Mouse (Mus musculus) myocyte (in vitro differentiated cells): Measurements from ENCODE around the gene Lzic. TPM values are rescaled to one million over a fixed set of nuclear protein-coding genes. Genes with fewer than 3 reads are reported as not detected.
A peak's percentile ranks its signal among the peaks of the same experiment; 100 is the strongest.
"Not testable (repeated sequence)": the region's sequence is repeated elsewhere in the genome, so short reads cannot be mapped to it uniquely, and the experiment has no call there.

ENCODE experiments used
- H3K27me3 ChIP-seq: one replicate; pipeline ENCODE4 v1.6.1; 2011; ENCODE audit not compliant: control insufficient read depth, insufficient read depth, insufficient read length
- H3K36me3 ChIP-seq: one replicate; pipeline ENCODE4 v1.6.1; 2011; ENCODE audit not compliant: control insufficient read depth, insufficient read depth
- H3K4me2 ChIP-seq: one replicate; pipeline ENCODE4 v1.6.1; 2011; ENCODE audit warnings: low read depth, control low read depth
- H3K4me3 ChIP-seq: one replicate; pipeline ENCODE4 v1.5.1; 2011; ENCODE audit warnings: mild to moderate bottlenecking, control low read depth, moderate library complexity
- H3K79me2 ChIP-seq: one replicate; pipeline ENCODE4 v1.6.1; 2011; ENCODE audit not compliant: control insufficient read depth, insufficient read depth
- H3ac ChIP-seq: one replicate; pipeline ENCODE4 v1.6.1; 2011; ENCODE audit not compliant: control insufficient read depth, insufficient read length
- CEBPB ChIP-seq: IDR thresholded peaks from 2 replicates; pipeline ENCODE4 v1.6.1; 2011; ENCODE audit warnings: mild to moderate bottlenecking, moderate library complexity; ENCODE audit not compliant: poor library complexity, insufficient read depth, severe bottlenecking
- E2F4 ChIP-seq: IDR thresholded peaks from one replicate; pipeline ENCODE4 v1.6.1; 2011; ENCODE audit warnings: mild to moderate bottlenecking, control low read depth, moderate library complexity; ENCODE audit not compliant: insufficient read depth
- MAX ChIP-seq: IDR thresholded peaks from one replicate; pipeline ENCODE4 v1.6.1; 2011; ENCODE audit warnings: low read depth, mild to moderate bottlenecking, control low read depth
- MYOD1 ChIP-seq, 3 experiments: IDR thresholded peaks; one replicate each; pipeline ENCODE4 v1.6.1; 2011; ENCODE audit warnings: control low read depth in 2 of 3, low read depth in 2 of 3, mild to moderate bottlenecking in 2 of 3, moderate library complexity in 1 of 3; ENCODE audit not compliant: insufficient read length in 2 of 3, control insufficient read depth in 1 of 3
- MYOG ChIP-seq, 3 experiments: IDR thresholded peaks; one replicate each; pipeline ENCODE4 v1.6.1; 2011; ENCODE audit warnings: control low read depth in 2 of 3, low read depth in 2 of 3, mild to moderate bottlenecking in 2 of 3; ENCODE audit not compliant: insufficient read length in 2 of 3, control insufficient read depth in 1 of 3, insufficient read depth in 1 of 3
- POLR2A ChIP-seq: IDR thresholded peaks from one replicate; pipeline ENCODE4 v1.6.1; 2011; ENCODE audit warnings: low read depth, mild to moderate bottlenecking, control low read depth, moderate library complexity; ENCODE audit not compliant: insufficient read length
- POLR2AphosphoS2 ChIP-seq: IDR thresholded peaks from one replicate; pipeline ENCODE4 v1.6.1; 2011; ENCODE audit warnings: low read depth, control low read depth; ENCODE audit not compliant: insufficient read length
- REST ChIP-seq: IDR thresholded peaks from one replicate; pipeline ENCODE4 v1.6.1; 2011; ENCODE audit warnings: mild to moderate bottlenecking, control low read depth, moderate library complexity; ENCODE audit not compliant: insufficient read depth, insufficient read length
- SRF ChIP-seq: IDR thresholded peaks from one replicate; pipeline ENCODE4 v1.6.1; 2011; ENCODE audit warnings: low read depth; ENCODE audit not compliant: control insufficient read depth, insufficient read length
- TCF12 ChIP-seq: IDR thresholded peaks from one replicate; pipeline ENCODE4 v1.6.1; 2011; ENCODE audit warnings: mild to moderate bottlenecking, control low read depth; ENCODE audit not compliant: poor library complexity, insufficient read depth, severe bottlenecking
- TCF3 ChIP-seq: IDR thresholded peaks from one replicate; pipeline ENCODE4 v1.6.1; 2011; ENCODE audit warnings: low read depth, control low read depth; ENCODE audit not compliant: insufficient read length
- USF1 ChIP-seq: IDR thresholded peaks from one replicate; pipeline ENCODE4 v1.6.1; 2011; ENCODE audit warnings: low read depth, mild to moderate bottlenecking, control low read depth, moderate library complexity
- polyA plus RNA-seq: library from polyadenylated mRNA; unstranded; fragments of >200 nt; fragmentation: generic; extraction: Trizol; gene quantifications from one replicate; pipeline ENCODE4 v1.2.1, GENCODE M21; 2012; ENCODE audit warnings: missing spikeins

Gene Lzic
- polyA plus RNA-seq, 1 experiment: 45.5 TPM

- H3K4me2 ChIP-seq: peak overlapping the region; percentile 93
- no peak for TF ChIP-seq SRF
- no peak for TF ChIP-seq MYOG (IDR thresholded peaks at IDR 0.05; ENCODE audit: control insufficient read depth in 1 of 3, insufficient read depth in 1 of 3, insufficient read length in 2 of 3, low read depth in 2 of 3)
- no peak for TF ChIP-seq POLR2AphosphoS2
- TF ChIP-seq POLR2A: no peak
- no peak for TF ChIP-seq TCF12
- TF ChIP-seq CEBPB: no peak
- no peak for TF ChIP-seq REST
- TF ChIP-seq MAX: no peak
- no peak for TF ChIP-seq USF1
- no peak for TF ChIP-seq TCF3
- TF ChIP-seq MYOD1 (IDR thresholded peaks at IDR 0.05; ENCODE audit: control insufficient read depth in 1 of 3, insufficient read length in 2 of 3, low read depth in 2 of 3): no peak
- TF ChIP-seq E2F4: no peak
- no peaks in the 10 kb centered on the region for H3K27me3 ChIP-seq
- no peaks in the 10 kb centered on the region for H3K36me3 ChIP-seq
- H3K4me3 ChIP-seq: no peak overlapping the region
- H3K79me2 ChIP-seq: no peaks in the 10 kb centered on the region
- no peak overlapping the region for H3ac ChIP-seq
Observed at GRCm38 (mm10) chr4:149445868-149446267, 39.2 kb upstream of the Lzic start.

- TF ChIP-seq E2F4: no peak
- TF ChIP-seq MYOD1 (IDR thresholded peaks at IDR 0.05; ENCODE audit: control insufficient read depth in 1 of 3, insufficient read length in 2 of 3, low read depth in 2 of 3): no peak
- H3K79me2 ChIP-seq: no peaks in the 10 kb centered on the region
- H3K4me3 ChIP-seq: no peak overlapping the region
- H3K27me3 ChIP-seq: no peaks in the 10 kb centered on the region
- no peak overlapping the region for H3K4me2 ChIP-seq
- H3ac ChIP-seq: no peak overlapping the region
- no peaks in the 10 kb centered on the region for H3K36me3 ChIP-seq
Observed at GRCm38 (mm10) chr4:149446309-149446708, 38.7 kb upstream of the Lzic start.

- Histone ChIP-seq H3ac (no peak overlapping the region), H3K36me3 (no peaks in the 10 kb centered on the region), H3K79me2 (no peaks in the 10 kb centered on the region), H3K27me3 (no peaks in the 10 kb centered on the region), H3K4me2 (no peak overlapping the region), H3K4me3 (no peak overlapping the region)
- TF ChIP-seq REST (no peak), USF1 (no peak), CEBPB (no peak), SRF (no peak), POLR2A (no peak), POLR2AphosphoS2 (no peak), MYOG (IDR thresholded peaks at IDR 0.05; ENCODE audit: control insufficient read depth in 1 of 3, insufficient read depth in 1 of 3, insufficient read length in 2 of 3, low read depth in 2 of 3) (no peak), TCF3 (no peak), MAX (no peak), MYOD1 (IDR thresholded peaks at IDR 0.05; ENCODE audit: control insufficient read depth in 1 of 3, insufficient read length in 2 of 3, low read depth in 2 of 3) (no peak), TCF12 (no peak)
Observed at GRCm38 (mm10) chr4:149450636-149451035, 34.4 kb upstream of the Lzic start.

GRCm38 (mm10) chr4:149453656-149454055 is 31.4 kb upstream of the Lzic start:
- no peaks in the 10 kb centered on the region for H3K27me3 ChIP-seq
- TF ChIP-seq SRF: no peak

GRCm38 (mm10) chr4:149454263-149454662 is 30.8 kb upstream of the Lzic start:
- Histone ChIP-seq H3K36me3 (no peaks in the 10 kb centered on the region), H3K4me2 (no peak overlapping the region), H3ac (no peak overlapping the region), H3K27me3 (no peaks in the 10 kb centered on the region), H3K4me3 (no peak overlapping the region), H3K79me2 (no peaks in the 10 kb centered on the region)
- no peak for TF ChIP-seq POLR2A
- peak in 1 of 3 experiments; percentile 12 for TF ChIP-seq MYOD1 (IDR thresholded peaks at IDR 0.05; ENCODE audit: control insufficient read depth in 1 of 3, insufficient read length in 2 of 3, low read depth in 2 of 3)

More at GRCm38 (mm10) chr4:149453656-149454055, 31.4 kb upstream of the Lzic start:
- Histone ChIP-seq H3ac (no peak overlapping the region), H3K4me2 (no peak overlapping the region), H3K36me3 (no peaks in the 10 kb centered on the region), H3K79me2 (no peaks in the 10 kb centered on the region), H3K4me3 (no peak overlapping the region)

- no peak within 1 kb of the TSS for H3K4me3 ChIP-seq
- no peak for TF ChIP-seq POLR2AphosphoS2
- no peak within 1 kb of the TSS for H3K4me2 ChIP-seq
Observed at GRCm38 (mm10) chr4:149454879-149455278, 30.1 kb upstream of the Lzic start, which contains the start of gene Rbp7. Gene Rbp7 (minus strand): TSS chr4:149454978.

GRCm38 (mm10) chr4:149457163-149457562 is 27.9 kb upstream of the Lzic start:
- not testable (repeated sequence) for H3K36me3 ChIP-seq, H3K79me2 ChIP-seq, H3K4me2 ChIP-seq, H3K27me3 ChIP-seq, H3ac ChIP-seq, H3K4me3 ChIP-seq

More at GRCm38 (mm10) chr4:149454879-149455278, 30.1 kb upstream of the Lzic start, which contains the start of gene Rbp7:
- Histone ChIP-seq H3K36me3 (no peaks in the 10 kb centered on the region), H3ac (no peak within 1 kb of the TSS), H3K79me2 (no peaks in the 10 kb centered on the region), H3K27me3 (no peaks in the 10 kb centered on the region)
